Mouse (Mus musculus): ENCODE results near the gene Ech1.

Ech1 gene

GRCm38 (mm10) chr7:28838331-28838730 is 13.3 kb downstream of the Ech1 start:
- ChIA-PET POLR2A (interaction anchor here in 2 of 4 experiments (0.6 to 15.7 kb wide), 13 partner anchors 9 to 163 kb away, joined by 3 to 328 read pairs (median 4); partner anchors contain the start of genes Ech1 (in 1 of the 2) and Hnrnpl (in 1 of the 2)), CTCF (no interaction called here)

- ChIA-PET CTCF (interaction anchor here in 1 of 4 experiments (0.7 kb wide), 1 partner anchor 24 kb away, joined by 4 read pairs; no protein-coding TSS in a partner anchor), POLR2A (interaction anchor here in 1 of 4 experiments (1.2 to 2.3 kb wide), 6 partner anchors 15 to 81 kb away, joined by 3 to 6 read pairs (median 5); partner anchors contain the start of gene Sirt2)
Measured at GRCm38 (mm10) chr7:28847273-28847672, 22.3 kb downstream of the Ech1 start.

GRCm38 (mm10) chr7:28849700-28850236 is 24.8 kb downstream of the Ech1 start:
- ChIA-PET POLR2A (interaction anchor here in 2 of 4 experiments (0.6 to 2.3 kb wide), 17 partner anchors 9 to 397 kb away, joined by 3 to 12 read pairs (median 4); partner anchors contain the start of genes Hnrnpl (in 1 of the 2) and Sirt2 (in 1 of the 2)), CTCF (interaction anchor here in 2 of 4 experiments (0.6 to 1.1 kb wide), 2 partner anchors 12 to 685 kb away, joined by 3 to 4 read pairs; no protein-coding TSS in a partner anchor)

- CTCF ChIA-PET, result no interaction called here
- POLR2A ChIA-PET, result interaction anchor here in 2 of 4 experiments (1.2 to 2.3 kb wide), 6 partner anchors 10 to 40 kb away, joined by 3 to 12 read pairs (median 6); no protein-coding TSS in a partner anchor
Measured at GRCm38 (mm10) chr7:28850642-28851041, 25.6 kb downstream of the Ech1 start.

DNA sequence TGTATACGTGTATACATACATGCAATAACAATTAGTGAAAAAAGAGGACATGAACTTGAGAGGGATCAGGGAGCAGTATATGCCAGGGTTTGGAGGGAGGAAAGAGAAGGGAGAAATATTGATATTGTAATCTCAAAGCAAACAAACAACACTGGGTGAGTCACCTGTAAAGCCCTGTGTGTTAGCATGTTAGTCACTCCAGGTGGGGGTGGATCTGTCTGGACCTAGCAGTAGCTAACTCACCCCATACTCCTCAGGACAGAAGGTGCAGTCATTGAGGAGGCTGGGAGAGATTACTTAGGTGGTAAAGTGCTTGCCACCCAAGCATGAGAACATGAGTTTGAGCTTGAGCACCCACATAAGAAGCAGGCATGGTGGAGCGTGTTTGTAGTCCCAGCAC is 34.9 kb downstream of the Ech1 start:
- CTCF ChIA-PET, result interaction anchor here in 1 of 4 experiments (0.5 to 1.6 kb wide), 2 partner anchors 23 to 158 kb away, joined by 3 read pairs; no protein-coding TSS in a partner anchor
- POLR2A ChIA-PET, result interaction anchor here in 2 of 4 experiments (1.0 to 1.3 kb wide), 3 partner anchors 47 to 141 kb away, joined by 3 to 4 read pairs (median 4); no protein-coding TSS in a partner anchor

GRCm38 (mm10) chr7:28860898-28861297 is 35.9 kb downstream of the Ech1 start:
- POLR2A ChIA-PET, result interaction anchor here in 1 of 4 experiments (0.6 to 2.2 kb wide), 7 partner anchors 11 to 211 kb away, joined by 3 to 7 read pairs (median 5); partner anchors contain the start of genes Hnrnpl and Sirt2
- CTCF ChIA-PET, result interaction anchor here in 3 of 4 experiments (1.3 to 1.6 kb wide), 3 partner anchors 22 to 81 kb away, joined by 3 to 4 read pairs (median 3); no protein-coding TSS in a partner anchor

DNA sequence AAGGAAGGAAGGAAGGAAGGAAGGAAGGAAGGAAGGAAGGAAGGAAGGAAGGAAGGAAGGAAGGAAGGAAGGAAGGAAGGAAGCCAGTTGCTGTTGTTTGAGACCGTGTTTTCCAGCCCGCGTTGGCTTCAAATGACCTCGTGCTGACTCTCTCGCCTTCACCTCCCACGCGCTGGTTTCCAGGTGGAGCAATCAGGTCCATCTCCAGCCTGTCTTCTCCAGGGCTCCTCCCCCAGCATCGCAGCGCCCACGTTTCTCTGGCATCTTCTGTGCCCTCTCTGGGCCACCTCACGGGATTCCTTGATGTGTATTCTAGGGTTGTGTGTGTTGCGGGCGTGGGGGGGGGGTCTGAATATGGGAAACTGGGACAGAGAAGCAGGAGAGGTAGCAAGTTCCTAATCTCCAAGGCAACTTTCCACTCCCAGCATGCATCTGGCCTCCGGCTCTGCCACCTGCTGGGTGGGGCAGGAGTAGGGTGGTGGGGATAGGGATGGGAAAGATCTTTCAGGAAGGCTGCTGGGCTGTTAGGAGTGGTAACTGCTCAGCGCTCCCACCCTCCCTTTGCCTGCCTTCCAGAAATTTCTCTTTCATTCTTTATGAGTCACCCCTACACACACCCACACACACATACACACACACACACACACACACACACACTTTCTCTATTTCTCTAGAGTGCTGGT is 37.9 kb downstream of the Ech1 start:
- POLR2A ChIA-PET, result interaction anchor here in 1 of 4 experiments (0.7 to 1.9 kb wide), 2 partner anchors 13 to 386 kb away, joined by 3 to 7 read pairs; no protein-coding TSS in a partner anchor
- CTCF ChIA-PET, result no interaction called here

DNA sequence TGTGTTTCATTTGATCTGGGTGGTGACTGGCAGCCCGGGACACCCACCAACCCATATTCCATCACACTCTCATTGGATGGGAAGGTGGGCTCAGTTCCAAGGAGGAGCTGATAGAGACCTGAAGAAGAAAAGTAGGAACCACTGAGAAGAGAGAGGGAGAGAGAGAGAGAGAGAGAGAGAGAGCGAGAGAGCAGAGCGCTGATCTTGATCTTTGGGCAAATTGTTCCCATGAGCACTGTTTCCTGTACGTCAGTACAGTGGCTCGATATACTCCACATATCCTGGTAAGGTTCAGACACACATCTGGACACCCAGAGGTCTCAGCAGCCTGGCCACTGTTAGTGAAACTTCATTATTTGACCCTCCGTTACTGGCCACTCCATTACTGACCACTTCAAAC is 38.5 kb downstream of the Ech1 start, which contains the start of gene Lgals7:
Lgals7 (plus strand) TSS at position 314 of the 400 bp plus-strand sequence.
- ChIA-PET POLR2A (interaction anchor here in 2 of 4 experiments (0.5 to 2.8 kb wide), 6 partner anchors 31 to 385 kb away, joined by 3 to 8 read pairs (median 4); partner anchors contain the start of genes Eif3k (in 1 of the 2) and Map4k1 (in 1 of the 2)), CTCF (interaction anchor here in 2 of 4 experiments (0.6 to 1.2 kb wide), 2 partner anchors 71 to 173 kb away, joined by 4 to 5 read pairs; no protein-coding TSS in a partner anchor)

- CTCF ChIA-PET, result interaction anchor here (0.6 to 1.7 kb wide), 7 partner anchors 16 to 172 kb away, joined by 3 to 5 read pairs (median 4); no protein-coding TSS in a partner anchor
- POLR2A ChIA-PET, result interaction anchor here (0.5 to 2.8 kb wide), 15 partner anchors 8 to 259 kb away, joined by 3 to 9 read pairs (median 4); partner anchors contain the start of genes Eif3k (in 1 of the 4), Map4k1 (in 1 of the 4) and Sirt2 (in 1 of the 4)
Measured at GRCm38 (mm10) chr7:28864288-28864750, 39.3 kb downstream of the Ech1 start.

GRCm38 (mm10) chr7:28865481-28866300 is 40.7 kb downstream of the Ech1 start:
- POLR2A ChIA-PET, result interaction anchor here (0.5 to 2.8 kb wide), 22 partner anchors 12 to 422 kb away, joined by 3 to 10 read pairs (median 4); partner anchors contain the start of genes Actn4 (in 1 of the 4), Mrps12 (in 1 of the 4) and Sars2 (in 1 of the 4)
- CTCF ChIA-PET, result interaction anchor here in 3 of 4 experiments (0.6 to 1.7 kb wide), 12 partner anchors 14 to 1672 kb away, joined by 3 to 16 read pairs (median 4); partner anchors contain the start of genes Mrps12 (in 1 of the 3) and Sars2 (in 1 of the 3)

- ChIA-PET POLR2A (interaction anchor here in 3 of 4 experiments (0.6 to 4.6 kb wide), 26 partner anchors 15 to 379 kb away, joined by 3 to 29 read pairs (median 3); partner anchors contain the start of genes Actn4 (in 1 of the 3), Capn12 (in 1 of the 3), Mrps12 (in 1 of the 3) and Sars2 (in 1 of the 3)), CTCF (interaction anchor here (0.6 to 3.2 kb wide), 22 partner anchors 13 to 430 kb away, joined by 3 to 13 read pairs (median 4); partner anchors contain the start of genes Mrps12 (in 2 of the 4), Sars2 (in 2 of the 4), Fam98c (in 1 of the 4) and Gmfg (in 1 of the 4))
Measured at GRCm38 (mm10) chr7:28866769-28867507, 41.9 kb downstream of the Ech1 start.

- POLR2A ChIA-PET, result interaction anchor here in 3 of 4 experiments (0.6 to 4.6 kb wide), 22 partner anchors 11 to 380 kb away, joined by 3 to 29 read pairs (median 3); partner anchors contain the start of genes Sars2 (in 3 of the 3), Mrps12 (in 2 of the 3), Capn12 (in 1 of the 3) and Hnrnpl (in 1 of the 3)
- CTCF ChIA-PET, result interaction anchor here (0.6 to 3.2 kb wide), 39 partner anchors 12 to 1327 kb away, joined by 3 to 17 read pairs (median 4); partner anchors contain the start of genes Fam98c (in 1 of the 4), Gmfg (in 1 of the 4), Hnrnpl (in 1 of the 4) and Map4k1 (in 1 of the 4)
Measured at GRCm38 (mm10) chr7:28867508-28868340, 42.7 kb downstream of the Ech1 start.

DNA sequence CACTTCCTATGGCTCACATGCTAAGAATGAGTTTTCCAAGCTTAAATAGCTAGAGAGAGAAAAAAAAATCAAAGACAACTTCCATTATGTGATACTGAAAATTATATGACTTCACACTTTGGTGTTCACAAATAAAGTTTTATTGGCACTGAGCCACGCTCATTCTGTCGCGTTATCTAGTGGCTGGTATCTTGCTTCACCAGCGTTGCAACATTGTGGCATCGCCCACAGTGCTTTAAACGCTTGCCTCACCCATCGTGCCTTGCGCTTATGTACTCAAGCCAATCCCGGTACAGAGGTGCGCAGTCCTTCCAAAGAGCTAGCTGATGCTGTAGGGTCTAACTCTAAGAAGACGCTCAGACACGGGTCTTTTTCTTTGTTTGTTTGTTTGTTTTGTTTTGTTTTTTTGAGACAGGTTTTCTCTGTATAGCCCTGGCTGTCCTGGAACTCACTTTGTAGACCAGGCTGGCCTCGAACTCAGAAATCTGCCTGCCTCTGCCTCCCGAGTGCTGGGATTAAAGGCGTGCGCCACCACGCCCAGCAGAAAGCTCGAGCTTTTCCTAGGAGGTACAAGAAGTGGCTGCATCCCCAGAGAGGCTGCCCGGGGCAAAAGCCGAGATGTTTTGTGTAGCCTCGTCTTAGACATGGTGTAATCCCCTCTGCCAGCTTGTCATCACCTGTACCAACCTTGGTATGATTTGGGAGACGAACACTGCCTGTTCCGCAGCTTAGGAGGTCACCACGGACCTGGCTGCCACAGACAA is 46.1 kb downstream of the Ech1 start:
- ChIA-PET CTCF (interaction anchor here (0.6 to 2.0 kb wide), 15 partner anchors 9 to 239 kb away, joined by 3 to 8 read pairs (median 4); no protein-coding TSS in a partner anchor), POLR2A (interaction anchor here (0.5 to 4.6 kb wide), 31 partner anchors 8 to 523 kb away, joined by 3 to 29 read pairs (median 3); partner anchors contain the start of genes Capn12 (in 3 of the 4), Med29 (in 1 of the 4), Mrps12 (in 1 of the 4) and Paf1 (in 1 of the 4))

GRCm38 (mm10) chr7:28874565-28874964 is 49.5 kb downstream of the Ech1 start:
- POLR2A ChIA-PET, result interaction anchor here in 1 of 4 experiments (0.8 kb wide), 1 partner anchor 64 kb away, joined by 3 read pairs; no protein-coding TSS in a partner anchor
- CTCF ChIA-PET, result no interaction called here

All from embryonic stem cell, embryonic (primary cell).